Mouse (Mus musculus): ENCODE results near the gene Gm21680.
"Not testable (repeated sequence)": the region's sequence is repeated elsewhere in the genome, so short reads cannot be mapped to it uniquely, and the experiment has no call there.

- TF ChIP-seq POLR2A (IDR thresholded peaks at IDR 0.05; ENCODE audit: extremely low read depth, insufficient read depth, low read length); CTCF (IDR thresholded peaks at IDR 0.05; ENCODE audit: low read depth, low read length): not testable (repeated sequence)
Observed at GRCm38 (mm10) chr5:25988550-25988949, 16.1 kb upstream of the Gm21680 start, which contains the start of gene Gm21698.

Measured in liver, adult 2 months (tissue).